ENCODE assay signal across 16 mouse cellular contexts in genomic region chr9:28624870-28625269, GRCm38 (mm10).
A peak's percentile ranks its signal among the peaks of the same experiment; 100 is the strongest.
DNase-seq lines count a peak whose midpoint lies in the region; ATAC-seq and TF ChIP-seq lines count a peak whose summit lies in the region.
"Had no signal": no experiment of that assay in that cellular context is flagged by ENCODE, and none has a peak within 500 bp of the region (broad histone marks: within the 10 kb centered on the region; RNA-seq: fewer than 3 reads in every experiment).

No protein-coding gene starts in this region.

- TF ChIP-seq CTCF in gastrocnemius, adult 2 months (IDR thresholded peaks at IDR 0.05), result no peak

- no peaks in the 10 kb centered on the region for H3K36me3 ChIP-seq in hindbrain, embryonic 11.5 days (ENCODE audit: control insufficient read depth, insufficient read depth, low read length)
- H3K36me3 ChIP-seq in midbrain, embryonic 15.5 days (replicated peaks), result no peaks in the 10 kb centered on the region
- H3K36me3 ChIP-seq: kidney, embryonic 15.5 days; limb, embryonic 12.5 days; liver, embryonic 15.5 days had no signal

- H3K27ac ChIP-seq in gastrocnemius, adult 2 months, result no peak overlapping the region
- H3K27ac ChIP-seq in hindbrain, embryonic 11.5 days (ENCODE audit: low read depth, low read length), result no peak overlapping the region
- peak overlapping the region; percentile 27; the same call in 1 of the 2 replicates for H3K27ac ChIP-seq in midbrain, embryonic 15.5 days
- H3K27ac ChIP-seq: kidney, embryonic 15.5 days; limb, embryonic 12.5 days; liver, embryonic 15.5 days had no signal

- no peak overlapping the region for H3K4me2 ChIP-seq in hindbrain, embryonic 11.5 days (replicated peaks; ENCODE audit: low read depth, low read length)
- H3K4me2 ChIP-seq in midbrain, embryonic 15.5 days, result peak overlapping the region; percentile 20
- H3K4me2 ChIP-seq: kidney, embryonic 15.5 days; limb, embryonic 12.5 days; liver, embryonic 15.5 days had no signal

- no peaks in the 10 kb centered on the region for H3K4me1 ChIP-seq in hindbrain, embryonic 11.5 days (replicated peaks; ENCODE audit: control insufficient read depth, insufficient read depth, low read length)
- H3K4me1 ChIP-seq in midbrain, embryonic 15.5 days, result peaks cover 14% of the 10 kb centered on the region
- H3K4me1 ChIP-seq: kidney, embryonic 15.5 days; limb, embryonic 12.5 days; liver, embryonic 15.5 days had no signal

- H3K9me3 ChIP-seq in hindbrain, embryonic 11.5 days (ENCODE audit: control insufficient read depth, low read length), result no peaks in the 10 kb centered on the region
- no peaks in the 10 kb centered on the region for H3K9me3 ChIP-seq in midbrain, embryonic 15.5 days
- H3K9me3 ChIP-seq: kidney, embryonic 15.5 days; limb, embryonic 12.5 days; liver, embryonic 15.5 days had no signal

- intact Hi-C loops in gastrocnemius, postnatal 14 days (cut with DNase I; ENCODE audit: low total_unique reads), result no loop called here
- intact Hi-C loops in gastrocnemius, adult 2 months (cut with DNase I), result no loop called here

- DNase-seq in gastrocnemius, postnatal 14 days, result peak; percentile 2
- DNase-seq in gastrocnemius, adult 2 months, result no peak
- DNase-seq in embryo, embryonic 10.5 days (ENCODE audit: low spot score), result peak; percentile 27
- DNase-seq in hindbrain, embryonic 11.5 days (ENCODE audit: low spot score), result peak; percentile 14
- no peak for DNase-seq in kidney, adult 9 months
- DNase-seq in layer of hippocampus, postnatal 14 days (ENCODE audit: low spot score in 2 of 2), result no peak
- no peak for DNase-seq in cerebellum, adult 11-12 months
- DNase-seq: cerebellum, adult 9-10 months; forebrain, postnatal 0 days; lung, postnatal 14 days; right cerebral cortex, postnatal 4 days; thymus, postnatal 36 days had no signal

- no peak overlapping the region for H3K4me3 ChIP-seq in gastrocnemius, adult 2 months
- no peak overlapping the region for H3K4me3 ChIP-seq in hindbrain, embryonic 11.5 days (ENCODE audit: low read depth, low read length)
- H3K4me3 ChIP-seq in midbrain, embryonic 15.5 days, result no peak overlapping the region
- H3K4me3 ChIP-seq: kidney, embryonic 15.5 days; limb, embryonic 12.5 days; liver, embryonic 15.5 days had no signal

- no peak overlapping the region for H3K9ac ChIP-seq in hindbrain, embryonic 11.5 days (ENCODE audit: low read depth, low read length)
- H3K9ac ChIP-seq in midbrain, embryonic 15.5 days, result no peak overlapping the region
- H3K9ac ChIP-seq: forebrain, postnatal 0 days; kidney, embryonic 15.5 days; limb, embryonic 12.5 days; liver, embryonic 15.5 days had no signal

- 44% methylated on average over 10 of the region's 10 CpGs for WGBS in hindbrain, embryonic 11.5 days
- 21% methylated on average over 10 of the region's 10 CpGs for WGBS in midbrain, embryonic 15.5 days

- H3K27me3 ChIP-seq in hindbrain, embryonic 11.5 days (ENCODE audit: control insufficient read depth, insufficient read depth, low read length), result no peaks in the 10 kb centered on the region
- H3K27me3 ChIP-seq in midbrain, embryonic 15.5 days (replicated peaks), result no peaks in the 10 kb centered on the region
- H3K27me3 ChIP-seq: kidney, embryonic 15.5 days; liver, embryonic 15.5 days had no signal

- ATAC-seq in hindbrain, embryonic 11.5 days (ENCODE audit: low FRiP score), result no peak
- 0 out of 2 replicates have a peak, but pooled peaks have one; percentile 54 for ATAC-seq in midbrain, embryonic 15.5 days (replicated peaks)
- ATAC-seq: forebrain, postnatal 0 days had no signal

Comparison
In these comparisons a context has a peak if more than half of its experiments do, and no peak if none do; other contexts are left out.
1. DNase-seq: peak in gastrocnemius, postnatal 14 days (single experiment), embryo, embryonic 10.5 days (single experiment) and hindbrain, embryonic 11.5 days (single experiment); none in gastrocnemius, adult 2 months (single experiment), kidney, adult 9 months (single experiment), layer of hippocampus, postnatal 14 days (0 of 2) and cerebellum, adult 11-12 months (single experiment).